Mouse (Mus musculus) intestine, embryonic 14.5 days (tissue): Measurements from ENCODE around the gene Zfp771. TPM values are rescaled to one million over a fixed set of nuclear protein-coding genes. Genes with fewer than 3 reads are reported as not detected.

ENCODE experiments used
- ATAC-seq: fragments of 200-750 bp; cut with Nextera tagmentation; replicated peaks from 2 replicates; pipeline ENCODE4 v1.8.0; 2017; ENCODE audit warnings: low read depth, moderate number of reproducible peaks, moderate TSS enrichment, moderate library complexity; ENCODE audit not compliant: low FRiP score, low TSS enrichment
- DNase-seq: peaks from one replicate; pipeline ENCODE4 v3.0.0-alpha.2; 2018; ENCODE audit warnings: low spot score
- H3K27ac ChIP-seq: fragments of 300-500 bp; sonication (generic); 2 replicates; pipeline ENCODE4 v1.5.1; 2014; ENCODE audit warnings: low read depth, mild to moderate bottlenecking, control low read depth
- H3K27me3 ChIP-seq: fragments of 300-500 bp; sonication (generic); replicated peaks from 2 replicates; pipeline ENCODE4 v1.6.1; 2014; ENCODE audit warnings: low read length, control low read depth; ENCODE audit not compliant: control insufficient read depth, insufficient read depth
- H3K36me3 ChIP-seq: fragments of 300-500 bp; sonication (generic); 2 replicates; pipeline ENCODE4 v1.6.1; 2014; ENCODE audit warnings: low read length, control low read depth; ENCODE audit not compliant: control insufficient read depth, insufficient read depth
- H3K4me1 ChIP-seq: fragments of 300-500 bp; sonication (generic); replicated peaks from 2 replicates; pipeline ENCODE4 v1.6.1; 2014; ENCODE audit warnings: low read length, control low read depth, mixed read lengths; ENCODE audit not compliant: control insufficient read depth, insufficient read depth
- H3K4me2 ChIP-seq: fragments of 300-500 bp; sonication (generic); 2 replicates; pipeline ENCODE4 v1.6.1; 2014; ENCODE audit warnings: low read length
- H3K4me3 ChIP-seq: fragments of 300-500 bp; sonication (generic); 2 replicates; pipeline ENCODE4 v1.5.1; 2014; ENCODE audit warnings: low read depth, low read length, control low read depth, mixed read lengths
- H3K9ac ChIP-seq: fragments of 300-500 bp; sonication (generic); 2 replicates; pipeline ENCODE4 v1.6.1; 2014; ENCODE audit warnings: mild to moderate bottlenecking, low read length
- H3K9me3 ChIP-seq: fragments of 300-500 bp; sonication (generic); 2 replicates; pipeline ENCODE4 v1.6.1; 2016; ENCODE audit warnings: low read length, control low read depth; ENCODE audit not compliant: control insufficient read depth
- WGBS: fragments of 180-500 bp; shearing (Covaris S2); extraction: QIAGEN DNeasy Blood & Tissue Kit; methylation state at CpG from one replicate; pipeline ENCODE4 v1.1.7; 2014; 5-methylcytosine and 5-hydroxymethylcytosine counted together
- polyA plus RNA-seq: library from polyadenylated mRNA; unstranded; fragments of >200 nt; fragmentation: Nextera tagmentation; extraction: Ambion mirVana; gene quantifications from 2 replicates; pipeline ENCODE4 v1.2.1, GENCODE M21; 2014

The Zfp771 gene
- polyA plus RNA-seq, 1 experiment from 2014 or later, result 47.6 TPM

- Histone ChIP-seq H3K27me3 (no peaks in the 10 kb centered on the region), H3K27ac (no peak overlapping the region), H3K9ac (no peak overlapping the region), H3K4me3 (no peak overlapping the region), H3K9me3 (no peaks in the 10 kb centered on the region), H3K4me1 (no peaks in the 10 kb centered on the region), H3K4me2 (no peak overlapping the region), H3K36me3 (no peaks in the 10 kb centered on the region)
- no peak for ATAC-seq
- no peak for DNase-seq
- WGBS, result 58% methylated on average over 4 of the region's 4 CpGs
These were observed 37.0 kb downstream of the Zfp771 start for GRCm38 (mm10) chr7:127281114-127281513.

GRCm38 (mm10) chr7:127282190-127282589 is 38.1 kb downstream of the Zfp771 start:
- DNase-seq (no peak), ATAC-seq (no peak)
- Histone ChIP-seq H3K4me1 (no peaks in the 10 kb centered on the region), H3K9me3 (no peaks in the 10 kb centered on the region), H3K4me2 (no peak overlapping the region), H3K27me3 (no peaks in the 10 kb centered on the region), H3K36me3 (no peaks in the 10 kb centered on the region), H3K4me3 (no peak overlapping the region), H3K9ac (no peak overlapping the region), H3K27ac (no peak overlapping the region)
- 89% methylated on average over 2 of the region's 2 CpGs for WGBS

GRCm38 (mm10) chr7:127285154-127285553 is 41.1 kb downstream of the Zfp771 start:
- H3K4me1 ChIP-seq, result no peaks in the 10 kb centered on the region
- H3K36me3 ChIP-seq, result no peaks in the 10 kb centered on the region
- H3K27me3 ChIP-seq, result no peaks in the 10 kb centered on the region
- ATAC-seq, result no peak
- H3K9me3 ChIP-seq, result peaks cover 12% of the 10 kb centered on the region; the same call in 1 of the 2 replicates
- no peak overlapping the region for H3K4me2 ChIP-seq
- no peak overlapping the region for H3K27ac ChIP-seq
- no peak for DNase-seq
- 79% methylated on average over 6 of the region's 10 CpGs for WGBS
- no peak overlapping the region for H3K4me3 ChIP-seq
- H3K9ac ChIP-seq, result no peak overlapping the region

GRCm38 (mm10) chr7:127287940-127288339 is 43.9 kb downstream of the Zfp771 start:
- H3K27ac ChIP-seq, result no peak overlapping the region
- H3K4me2 ChIP-seq, result no peak overlapping the region
- H3K4me3 ChIP-seq, result no peak overlapping the region
- H3K9me3 ChIP-seq, result peaks cover 12% of the 10 kb centered on the region; the same call in 1 of the 2 replicates
- no peaks in the 10 kb centered on the region for H3K36me3 ChIP-seq
- H3K9ac ChIP-seq, result no peak overlapping the region
- no peaks in the 10 kb centered on the region for H3K27me3 ChIP-seq
- WGBS, result 79% methylated on average over 1 of the region's 1 CpGs
- ATAC-seq (no peak), DNase-seq (no peak)
- no peaks in the 10 kb centered on the region for H3K4me1 ChIP-seq

- ATAC-seq, result no peak
- H3K9me3 ChIP-seq, result peaks cover 12% of the 10 kb centered on the region; the same call in 1 of the 2 replicates
- no peak overlapping the region for H3K9ac ChIP-seq
- no peaks in the 10 kb centered on the region for H3K27me3 ChIP-seq
- DNase-seq, result no peak
- no peak overlapping the region for H3K4me2 ChIP-seq
- no peaks in the 10 kb centered on the region for H3K36me3 ChIP-seq
- 79% methylated on average over 2 of the region's 2 CpGs for WGBS
- H3K4me1 ChIP-seq, result no peaks in the 10 kb centered on the region
- H3K27ac ChIP-seq, result no peak overlapping the region
- no peak overlapping the region for H3K4me3 ChIP-seq
These were observed 45.2 kb downstream of the Zfp771 start for GRCm38 (mm10) chr7:127289306-127289705.

- H3K27ac ChIP-seq, result no peak overlapping the region
- ATAC-seq (no peak), DNase-seq (no peak)
- no peak overlapping the region for H3K4me2 ChIP-seq
- H3K9ac ChIP-seq, result no peak overlapping the region
- H3K4me3 ChIP-seq, result no peak overlapping the region
- no peaks in the 10 kb centered on the region for H3K27me3 ChIP-seq
- WGBS, result 73% methylated on average over 8 of the region's 8 CpGs
- no peaks in the 10 kb centered on the region for H3K36me3 ChIP-seq
- H3K9me3 ChIP-seq, result peaks cover 12% of the 10 kb centered on the region; the same call in 1 of the 2 replicates
- H3K4me1 ChIP-seq, result no peaks in the 10 kb centered on the region
These were observed 46.1 kb downstream of the Zfp771 start for GRCm38 (mm10) chr7:127290142-127290541.

GRCm38 (mm10) chr7:127296098-127296497 is 52.0 kb downstream of the Zfp771 start, which contains the start of gene Itgal:
Itgal (plus strand) TSS chr7:127296260.
- no peaks in the 10 kb centered on the region for H3K36me3 ChIP-seq
- DNase-seq, result no peak
- H3K9me3 ChIP-seq, result no peaks in the 10 kb centered on the region
- no peak within 1 kb of the TSS for H3K4me3 ChIP-seq
- no peak within 1 kb of the TSS for H3K9ac ChIP-seq
- H3K4me2 ChIP-seq, result no peak within 1 kb of the TSS
- no peaks in the 10 kb centered on the region for H3K4me1 ChIP-seq
- no peak within 1 kb of the TSS for H3K27ac ChIP-seq
- 81% methylated on average over 11 of the region's 11 CpGs for WGBS
- ATAC-seq, result no peak
- H3K27me3 ChIP-seq, result no peaks in the 10 kb centered on the region

GRCm38 (mm10) chr7:127296786-127297555 is 52.9 kb downstream of the Zfp771 start:
- no peak overlapping the region for H3K4me3 ChIP-seq
- H3K9me3 ChIP-seq, result no peaks in the 10 kb centered on the region
- H3K4me1 ChIP-seq, result no peaks in the 10 kb centered on the region
- ATAC-seq (no peak), DNase-seq (no peak)
- no peak overlapping the region for H3K27ac ChIP-seq
- WGBS, result 81% methylated on average over 5 of the region's 5 CpGs
- no peaks in the 10 kb centered on the region for H3K27me3 ChIP-seq
- no peak overlapping the region for H3K4me2 ChIP-seq
- no peaks in the 10 kb centered on the region for H3K36me3 ChIP-seq
- H3K9ac ChIP-seq, result no peak overlapping the region
